Mouse (Mus musculus): ENCODE measurements at regions not wholly inside any gene's neighbourhood (a gene's known extent, or its start where the extent isn't known, plus 50 kb on each side); places are given as distances from the start of the nearest gene placed in this dataset.

DNA sequence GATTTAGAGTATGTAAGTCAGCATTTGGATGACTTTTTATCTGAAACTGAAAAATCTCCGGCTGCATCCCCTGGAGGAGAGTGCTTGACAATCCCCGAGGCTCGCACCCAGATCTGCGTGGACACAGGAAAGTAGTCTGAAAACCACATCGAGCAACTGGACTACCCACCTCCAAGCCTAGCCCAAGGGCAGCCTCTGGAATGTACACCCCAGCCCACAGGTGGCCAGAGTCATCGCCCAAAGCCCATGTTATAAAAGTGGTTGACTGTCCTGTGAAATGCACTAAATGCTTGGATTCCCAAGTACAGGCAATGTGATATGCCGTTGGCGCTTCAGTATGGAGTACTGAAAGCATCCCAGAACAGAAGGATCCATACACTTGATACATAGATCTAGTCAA, 175.1 kb downstream of the Gas1 start:
- no peak for DNase-seq

DNA sequence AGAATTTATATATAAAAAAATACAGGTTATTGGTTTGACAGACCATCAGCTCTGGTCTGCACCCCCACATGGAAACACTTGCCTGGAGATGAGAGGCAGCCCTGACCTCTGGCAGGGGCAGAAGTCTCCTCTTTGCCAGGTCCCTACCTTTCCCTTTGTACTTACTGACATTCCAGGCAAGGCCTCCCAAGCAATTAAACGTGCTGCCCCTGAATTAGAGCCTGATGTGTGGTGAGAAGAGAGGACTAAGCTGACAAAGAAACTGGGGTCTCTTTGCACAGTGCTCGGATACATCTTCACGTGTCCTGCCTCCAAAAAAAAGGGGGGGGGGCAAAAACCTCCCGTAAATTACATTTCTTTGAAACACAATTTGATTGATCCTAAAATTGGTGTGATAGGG, 175.5 kb downstream of the Gas1 start:
- DNase-seq: no peak

- no peak for DNase-seq
Measured at GRCm38 (mm10) chr13:60000618-60001347, 176.4 kb downstream of the Gas1 start.

GRCm38 (mm10) chr13:59997431-59997830, 174.5 kb upstream of the Tut7 start:
- DNase-seq: no peak

DNA sequence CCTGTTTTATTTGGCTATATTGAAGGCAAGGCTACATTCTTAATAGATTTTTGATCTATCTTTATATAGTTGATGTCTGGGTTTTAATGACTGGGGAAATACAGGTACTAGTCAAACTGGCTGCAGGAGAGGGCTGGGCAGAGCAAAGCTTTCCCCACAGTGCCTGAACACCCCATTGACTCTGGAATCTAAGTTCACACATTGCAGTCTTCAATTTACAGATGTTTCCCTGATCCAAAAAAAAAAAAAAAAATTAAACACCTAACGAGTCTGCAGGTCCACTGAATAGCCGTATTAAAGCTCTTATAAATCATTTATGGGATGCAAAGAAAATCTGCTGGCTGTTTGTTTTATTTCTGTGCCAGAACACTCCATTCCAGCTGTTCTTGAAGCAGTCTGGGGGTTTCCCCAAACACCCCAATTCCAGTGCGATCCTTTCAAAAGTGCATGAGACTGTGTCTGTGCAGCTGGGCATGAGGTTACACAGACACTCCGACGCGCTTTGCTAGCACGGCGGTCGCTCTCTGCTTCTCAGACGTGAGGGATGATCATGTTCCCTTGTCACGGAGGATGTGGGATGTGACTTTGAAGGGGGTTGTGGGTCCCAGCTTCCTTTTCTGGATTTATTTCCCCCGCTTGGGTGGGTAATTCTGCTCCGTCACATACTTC, 173.3 kb upstream of the Tut7 start:
- no peak for DNase-seq

- no peak for DNase-seq
Measured at GRCm38 (mm10) chr13:59992780-59993501, 170.0 kb upstream of the Tut7 start.

- DNase-seq: no peak
Measured at GRCm38 (mm10) chr13:59992346-59992745, 169.4 kb upstream of the Tut7 start.

DNA sequence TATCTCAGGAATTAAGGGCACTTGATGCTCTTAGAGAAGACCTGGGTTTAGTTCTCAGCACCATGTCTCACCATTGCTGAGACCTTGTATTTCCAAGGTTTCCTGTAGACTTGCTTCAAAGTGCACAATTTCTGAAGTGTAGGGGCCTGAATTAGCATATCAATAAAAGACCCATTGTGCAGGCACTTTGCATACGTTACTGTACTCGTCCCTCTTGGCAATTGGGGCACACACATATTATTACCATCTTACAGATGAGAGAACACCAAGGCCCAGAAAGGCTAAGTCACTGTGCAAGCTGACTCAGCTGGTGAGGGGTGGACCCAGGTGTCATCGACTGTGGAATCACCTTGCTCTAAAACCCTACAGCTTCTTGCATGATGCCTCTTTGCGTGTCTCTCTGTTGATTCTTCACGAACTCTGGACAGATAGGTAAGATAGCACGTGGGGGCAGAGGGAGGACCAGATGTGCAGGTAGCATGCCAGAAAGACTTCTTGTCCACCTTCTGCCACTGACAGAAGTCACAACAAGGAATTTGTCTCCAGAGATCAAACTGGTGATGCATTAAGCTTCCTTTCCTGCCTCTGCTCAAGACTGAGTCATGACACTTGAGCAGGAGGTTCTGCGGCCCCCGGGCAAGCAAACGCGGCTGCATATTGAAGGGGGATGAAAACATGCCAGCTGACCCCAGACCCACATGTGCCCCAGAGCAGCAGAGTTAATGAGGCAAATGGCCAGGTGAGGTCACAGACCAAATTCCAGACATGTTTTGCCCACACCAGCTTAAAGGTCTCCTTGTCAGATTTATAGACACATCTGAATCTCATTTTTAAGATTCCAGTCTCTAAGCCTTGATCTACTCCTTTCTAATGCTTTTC, 167.7 kb upstream of the Tut7 start:
- DNase-seq: no peak

DNA sequence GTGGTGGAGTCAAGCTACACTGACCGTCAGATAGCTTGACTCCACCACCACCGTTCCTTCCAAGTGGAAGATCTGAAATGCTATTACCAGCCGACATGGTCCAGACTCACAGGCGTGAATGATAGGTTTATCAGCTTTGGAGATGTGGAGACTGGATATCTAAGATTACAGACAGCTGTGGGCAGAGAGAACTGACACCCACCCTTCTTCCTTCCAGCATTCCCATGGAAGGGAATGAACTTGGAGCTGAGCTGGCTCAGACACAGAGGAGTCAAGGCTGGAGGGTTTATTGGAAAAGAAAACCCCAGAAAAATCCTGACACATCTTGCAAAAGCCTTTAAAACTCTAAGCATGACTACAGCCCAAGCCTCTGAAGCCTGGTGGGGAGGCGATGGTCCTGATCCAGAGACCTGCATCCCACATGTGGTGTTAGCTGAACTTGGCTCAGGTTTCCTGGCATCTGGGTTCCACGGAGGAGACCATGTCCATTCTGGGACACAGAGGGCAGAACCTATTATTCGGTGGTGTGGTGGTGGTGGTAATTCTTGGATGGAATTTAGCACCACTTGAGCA, 165.5 kb upstream of the Tut7 start:
- DNase-seq: no peak

GRCm38 (mm10) chr13:59976425-59976824, 153.5 kb upstream of the Tut7 start:
- no peak for DNase-seq

DNA sequence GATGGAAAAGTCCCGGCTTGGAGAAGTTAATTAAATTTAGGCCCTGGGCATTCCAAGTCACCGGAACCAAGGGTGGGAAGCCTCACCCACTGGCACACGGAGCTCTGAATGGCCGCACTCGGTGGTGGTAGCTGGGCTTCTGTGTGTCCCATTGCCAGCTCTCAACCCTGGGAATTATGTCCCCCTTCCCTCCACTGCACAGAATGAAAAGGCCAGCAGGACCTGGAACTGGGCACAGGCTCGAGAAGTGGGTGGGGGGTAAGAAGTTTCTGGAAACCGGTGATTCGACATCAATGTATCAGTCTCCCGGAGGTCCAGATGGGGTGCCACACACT, 149.1 kb upstream of the Tut7 start:
- no peak for DNase-seq

- no peak for DNase-seq
Measured at GRCm38 (mm10) chr13:59971231-59972092, 148.5 kb upstream of the Tut7 start.

- no peak for DNase-seq
Measured at GRCm38 (mm10) chr13:59970430-59970829, 147.5 kb upstream of the Tut7 start.

- DNase-seq: no peak
Measured at GRCm38 (mm10) chr13:59969484-59969883, 146.5 kb upstream of the Tut7 start.

DNA sequence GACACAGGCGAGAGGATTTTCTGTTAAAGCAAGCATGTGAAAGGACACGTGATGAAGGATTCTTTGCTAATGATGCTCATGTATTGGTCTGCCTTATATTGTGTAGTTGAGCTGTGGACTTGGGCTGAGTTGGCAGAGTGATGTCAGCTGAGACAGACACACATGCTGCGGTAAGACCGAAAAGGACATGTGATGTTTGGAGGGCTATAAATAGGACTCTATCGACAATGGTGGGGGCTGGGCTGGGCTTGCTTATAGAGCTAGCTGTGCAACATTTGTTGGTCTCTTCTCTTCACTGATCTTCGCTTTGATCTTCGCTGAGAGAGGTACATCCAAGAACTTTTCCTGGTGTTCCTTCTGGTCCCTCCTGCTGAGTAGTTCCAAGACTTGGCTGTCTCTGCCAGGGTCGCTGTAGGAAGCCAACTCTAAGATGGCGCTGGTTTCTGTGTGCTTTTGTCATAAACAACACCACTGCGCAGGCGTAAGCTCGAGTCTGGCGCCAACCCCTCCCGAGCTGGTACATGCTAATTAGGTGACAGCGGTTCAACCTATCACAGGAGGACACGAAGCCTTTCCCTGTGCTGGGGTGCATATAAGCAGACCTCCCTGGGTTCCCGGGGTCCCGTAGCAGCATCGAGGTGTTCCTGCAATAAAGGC, 145.8 kb upstream of the Tut7 start:
- DNase-seq: no peak

- no peak for DNase-seq
Measured at GRCm38 (mm10) chr13:59966535-59967255, 143.7 kb upstream of the Tut7 start.

DNA sequence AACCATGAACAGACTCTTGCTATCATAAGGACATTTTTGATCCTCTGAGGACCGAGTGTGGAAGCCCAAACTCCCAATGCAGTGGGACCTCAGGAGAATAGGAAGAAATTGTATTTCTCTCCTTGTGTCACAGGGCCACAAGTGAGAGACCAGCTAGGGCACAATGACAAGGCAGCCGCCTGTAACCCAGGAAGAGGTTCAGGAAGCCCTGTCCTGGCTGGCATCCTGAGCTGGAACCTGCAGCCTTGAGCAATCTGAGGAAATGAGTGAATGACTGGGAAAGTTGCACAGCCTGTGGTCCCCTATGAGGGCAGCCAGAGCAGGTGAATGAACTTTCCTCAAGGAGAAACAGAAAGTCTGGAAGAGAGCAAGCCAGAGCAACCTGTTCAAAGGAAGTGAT, 142.0 kb upstream of the Tut7 start:
- DNase-seq: no peak

GRCm38 (mm10) chr13:59962676-59963664, 140.0 kb upstream of the Tut7 start:
- no peak for DNase-seq

GRCm38 (mm10) chr13:59956441-59956840, 133.5 kb upstream of the Tut7 start:
- DNase-seq: no peak

Data from kidney, adult 18-20 months (tissue).